Mouse (Mus musculus) cortical plate, adult 2 months (tissue): ENCODE results near the gene A730071L15Rik.

Experiments used
- CTCF ChIP-seq: fragments of 200-500 bp; IDR thresholded peaks from 2 replicates; pipeline ENCODE4 v1.5.1; 2011; ENCODE audit warnings: mild to moderate bottlenecking, control low read depth, low read length; ENCODE audit not compliant: insufficient read depth; ENCODE audit errors: extremely low read depth
- POLR2A ChIP-seq: fragments of 200-500 bp; IDR thresholded peaks from 2 replicates; pipeline ENCODE4 v1.6.1; 2011; ENCODE audit warnings: mild to moderate bottlenecking, low read length, control low read depth; ENCODE audit not compliant: insufficient read depth; ENCODE audit errors: extremely low read depth

DNA sequence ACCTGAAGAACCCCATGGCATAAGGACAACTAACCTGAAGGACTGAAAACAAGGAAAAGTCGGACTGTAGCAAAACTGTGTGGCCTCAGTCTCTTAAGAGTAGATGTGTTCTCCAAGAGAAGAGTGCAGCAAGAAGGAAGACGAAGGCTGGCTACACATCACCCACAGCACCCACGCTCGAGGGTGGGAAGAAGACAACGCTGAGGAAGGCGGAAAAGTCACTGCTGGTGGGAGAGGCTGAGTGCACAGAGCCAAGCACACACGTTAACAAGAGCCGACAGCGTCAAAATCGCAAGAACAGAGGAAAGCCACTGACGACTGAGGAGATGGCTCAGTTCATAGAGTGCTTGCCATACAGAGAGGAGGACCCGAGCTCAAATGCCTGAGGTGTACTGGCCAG, 36.1 kb upstream of the A730071L15Rik start:
- no peak for TF ChIP-seq POLR2A
- TF ChIP-seq CTCF, result no peak
